Mouse (Mus musculus) embryo, embryonic 10.5 days (tissue): ENCODE measurements around the gene Kcnj4.
A peak's percentile ranks its signal among the peaks of the same experiment; 100 is the strongest.
"Not testable (repeated sequence)": the region's sequence is repeated elsewhere in the genome, so short reads cannot be mapped to it uniquely, and the experiment has no call there.

Experiments used
- DNase-seq: peaks from one replicate; pipeline ENCODE4 v3.0.0-alpha.2; 2015; ENCODE audit warnings: low spot score

The Kcnj4 gene

GRCm38 (mm10) chr15:79511553-79512320 lies 6.7 kb upstream of the Kcnj4 start:
- peak; percentile 89 for DNase-seq

GRCm38 (mm10) chr15:79510425-79510824 lies 5.4 kb upstream of the Kcnj4 start:
- DNase-seq: no peak

GRCm38 (mm10) chr15:79509998-79510397 lies 5.0 kb upstream of the Kcnj4 start:
- DNase-seq: no peak

GRCm38 (mm10) chr15:79507055-79507828 lies 2.2 kb upstream of the Kcnj4 start:
- DNase-seq: no peak

GRCm38 (mm10) chr15:79506460-79506859 lies 1.4 kb upstream of the Kcnj4 start:
- DNase-seq: no peak

- peak; percentile 78 for DNase-seq
Measured at GRCm38 (mm10) chr15:79505616-79506283, 709 bp upstream of the Kcnj4 start.

GRCm38 (mm10) chr15:79503438-79503837 lies 1.6 kb downstream of the Kcnj4 start:
- no peak for DNase-seq

- DNase-seq: no peak
Measured at GRCm38 (mm10) chr15:79502891-79503341, 2.1 kb downstream of the Kcnj4 start.

- DNase-seq: no peak
Measured at GRCm38 (mm10) chr15:79500110-79500509, 4.9 kb downstream of the Kcnj4 start.

- DNase-seq: no peak
Measured at GRCm38 (mm10) chr15:79493527-79493926, 11.5 kb downstream of the Kcnj4 start.

- DNase-seq: no peak
Measured at GRCm38 (mm10) chr15:79489463-79489862, 15.6 kb downstream of the Kcnj4 start.

GRCm38 (mm10) chr15:79481181-79481688 lies 23.8 kb downstream of the Kcnj4 start:
- DNase-seq: no peak

- no peak for DNase-seq
Measured at GRCm38 (mm10) chr15:79477227-79477626, 27.8 kb downstream of the Kcnj4 start.

GRCm38 (mm10) chr15:79473638-79474355 lies 31.2 kb downstream of the Kcnj4 start:
- no peak for DNase-seq

- DNase-seq: no peak
Measured at GRCm38 (mm10) chr15:79473042-79473441, 32.0 kb downstream of the Kcnj4 start.

GRCm38 (mm10) chr15:79471095-79471494 lies 33.9 kb downstream of the Kcnj4 start:
- DNase-seq: no peak

GRCm38 (mm10) chr15:79470583-79470982 lies 34.5 kb downstream of the Kcnj4 start:
- DNase-seq: peak; percentile 56

GRCm38 (mm10) chr15:79469577-79469976 lies 35.5 kb downstream of the Kcnj4 start:
- DNase-seq: no peak

- peak; percentile 92 for DNase-seq
Measured at GRCm38 (mm10) chr15:79466601-79467286, 38.3 kb downstream of the Kcnj4 start.

GRCm38 (mm10) chr15:79456546-79456945 lies 48.5 kb downstream of the Kcnj4 start:
- DNase-seq: no peak

- DNase-seq: not testable (repeated sequence)
Measured at GRCm38 (mm10) chr15:79456104-79456503, 48.9 kb downstream of the Kcnj4 start.
